Mouse (Mus musculus) kidney, postnatal 0 days (tissue): ENCODE measurements around the gene Stat5a. TPM values are rescaled to one million over a fixed set of nuclear protein-coding genes. Genes with fewer than 3 reads are reported as not detected.

Experiments used
- ATAC-seq: fragments of 200-750 bp; cut with Nextera tagmentation; replicated peaks from 2 replicates; pipeline ENCODE4 v1.8.0; 2017; ENCODE audit warnings: low read depth, moderate number of reproducible peaks, moderate TSS enrichment, moderate library complexity; ENCODE audit not compliant: low FRiP score
- DNase-seq: peaks from one replicate; pipeline ENCODE4 v3.0.0-alpha.2; 2016; ENCODE audit warnings: low spot score
- H3K27ac ChIP-seq: fragments of 300-500 bp; sonication (generic); 2 replicates; pipeline ENCODE4 v1.5.1; 2014; ENCODE audit warnings: mild to moderate bottlenecking
- H3K27me3 ChIP-seq: fragments of 300-500 bp; sonication (generic); 2 replicates; pipeline ENCODE4 v1.6.1; 2014; ENCODE audit warnings: low read length, mixed read lengths; ENCODE audit not compliant: insufficient read depth
- H3K36me3 ChIP-seq: fragments of 300-500 bp; sonication (generic); 2 replicates; pipeline ENCODE4 v1.6.1; 2014; ENCODE audit warnings: low read length, mixed read lengths; ENCODE audit not compliant: insufficient read depth
- H3K4me1 ChIP-seq: fragments of 300-500 bp; sonication (generic); replicated peaks from 2 replicates; pipeline ENCODE4 v1.6.1; 2014; ENCODE audit warnings: antibody characterized with exemption, low read length, mixed read lengths; ENCODE audit not compliant: insufficient read depth
- H3K4me2 ChIP-seq: fragments of 300-500 bp; sonication (generic); 2 replicates; pipeline ENCODE4 v1.6.1; 2014; ENCODE audit warnings: mild to moderate bottlenecking, low read length, moderate library complexity, mixed read lengths
- H3K4me3 ChIP-seq: fragments of 300-500 bp; sonication (generic); replicated peaks from 2 replicates; pipeline ENCODE4 v1.5.1; 2014; ENCODE audit warnings: low read depth, low read length
- H3K9ac ChIP-seq: fragments of 300-500 bp; sonication (generic); 2 replicates; pipeline ENCODE4 v1.6.1; 2014; ENCODE audit warnings: low read depth, low read length
- H3K9me3 ChIP-seq: fragments of 300-500 bp; sonication (generic); replicated peaks from 2 replicates; pipeline ENCODE4 v1.6.1; 2016; ENCODE audit warnings: low read length, inconsistent platforms, mixed read lengths
- CTCF ChIP-seq: IDR thresholded peaks from 2 replicates; pipeline ENCODE4 v1.5.1; 2016; ENCODE audit warnings: antibody characterized with exemption, low read depth, mild to moderate bottlenecking, moderate library complexity
- WGBS: fragments of 180-500 bp; shearing (Covaris S2); extraction: QIAGEN DNeasy Blood & Tissue Kit; methylation state at CpG from one replicate; pipeline ENCODE4 v1.1.7; 2014; 5-methylcytosine and 5-hydroxymethylcytosine counted together
- polyA plus RNA-seq: library from polyadenylated mRNA; unstranded; fragments of >200 nt; fragmentation: Nextera tagmentation; extraction: Ambion mirVana; gene quantifications from 2 replicates; pipeline ENCODE4 v1.2.1, GENCODE M21; 2015

Gene Stat5a
- 4.0 and 4.4 TPM in 2 replicates for polyA plus RNA-seq

GRCm38 (mm10) chr11:100858935-100859578 lies at the start of gene Stat5a:
Gene Stat5a (plus strand): TSS chr11:100859351.
- ATAC-seq (no peak), DNase-seq (no peak)
- TF ChIP-seq CTCF, result no peak
- WGBS, result 57% methylated on average over 9 of the region's 9 CpGs
- H3K27ac ChIP-seq, result peak within 1 kb of the TSS; percentile 47; the same call in 1 of the 2 replicates
- H3K9me3 ChIP-seq, result no peaks in the 10 kb centered on the region
- peak within 1 kb of the TSS; percentile 84 for H3K4me2 ChIP-seq
- peak within 1 kb of the TSS; percentile 45 for H3K4me3 ChIP-seq
- peaks cover 11% of the 10 kb centered on the region; the same call in 1 of the 2 replicates for H3K4me1 ChIP-seq
- no peaks in the 10 kb centered on the region for H3K27me3 ChIP-seq
- no peaks in the 10 kb centered on the region for H3K36me3 ChIP-seq
- H3K9ac ChIP-seq, result peak within 1 kb of the TSS; percentile 54

- ATAC-seq (peak; percentile 82; the same call in 1 of the 2 replicates), DNase-seq (peak; percentile 62)
- Histone ChIP-seq H3K9me3 (no peaks in the 10 kb centered on the region), H3K9ac (no peak overlapping the region), H3K36me3 (no peaks in the 10 kb centered on the region), H3K27me3 (no peaks in the 10 kb centered on the region), H3K4me1 (no peaks in the 10 kb centered on the region), H3K4me3 (no peak overlapping the region), H3K27ac (peak overlapping the region; percentile 34; the same call in 1 of the 2 replicates), H3K4me2 (no peak overlapping the region; the same call in 1 of the 2 replicates)
- 32% methylated on average over 9 of the region's 9 CpGs for WGBS
- no peak for TF ChIP-seq CTCF
These were observed 48.6 kb upstream of the Stat5a start for GRCm38 (mm10) chr11:100810516-100810915.

DNA sequence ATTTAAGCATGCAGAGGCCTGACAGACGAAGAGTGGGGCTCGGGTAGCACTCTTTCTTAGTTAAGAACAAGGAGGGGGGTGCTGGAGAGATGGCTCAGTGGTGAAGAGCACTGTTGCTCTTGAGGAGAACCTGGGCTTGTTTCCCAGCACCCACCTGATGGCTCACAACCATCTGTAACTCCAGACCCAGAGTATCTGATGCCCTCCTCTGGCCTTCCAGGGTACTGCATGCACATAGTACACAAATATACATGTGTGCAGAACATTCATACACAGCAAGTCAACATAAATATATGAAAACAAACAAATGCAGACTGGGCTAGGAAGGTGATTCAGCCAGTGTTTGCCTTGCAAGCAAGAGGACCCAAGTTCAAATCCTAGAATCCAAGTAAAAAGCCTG lies 48.0 kb upstream of the Stat5a start:
- Histone ChIP-seq H3K9me3 (no peaks in the 10 kb centered on the region), H3K27ac (peak overlapping the region; percentile 34; the same call in 1 of the 2 replicates), H3K36me3 (no peaks in the 10 kb centered on the region), H3K27me3 (no peaks in the 10 kb centered on the region), H3K4me2 (no peak overlapping the region), H3K9ac (no peak overlapping the region), H3K4me1 (no peaks in the 10 kb centered on the region), H3K4me3 (no peak overlapping the region)
- DNase-seq (no peak), ATAC-seq (no peak; the same call in 1 of the 2 replicates)
- WGBS, result 73% methylated on average over 2 of the region's 2 CpGs
- TF ChIP-seq CTCF, result peak; percentile 51

DNA sequence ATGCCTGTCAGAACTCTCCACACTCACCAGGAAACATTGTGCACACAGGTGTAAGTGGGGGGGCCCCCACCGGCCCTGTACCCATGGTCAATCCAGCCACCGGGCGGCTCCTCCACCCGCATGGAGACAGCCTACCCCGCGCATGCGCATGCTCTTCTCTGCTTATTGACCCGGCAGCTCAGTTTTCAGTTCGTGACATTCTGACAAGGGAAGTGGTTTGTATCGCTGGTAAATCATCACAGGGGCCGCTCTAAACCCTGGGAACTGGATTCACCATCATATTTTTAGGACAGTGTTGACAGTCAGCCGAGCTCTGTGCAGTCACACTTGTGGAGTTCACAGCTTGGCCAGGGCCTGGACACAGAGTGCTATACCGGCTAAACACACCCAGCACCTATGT lies 44.7 kb upstream of the Stat5a start:
- 0 out of 2 replicates have a peak overlapping the region, but pooled peaks have one; percentile 5 for H3K27ac ChIP-seq

GRCm38 (mm10) chr11:100816342-100816741 lies 42.8 kb upstream of the Stat5a start:
- H3K9me3 ChIP-seq, result no peaks in the 10 kb centered on the region
- H3K36me3 ChIP-seq, result no peaks in the 10 kb centered on the region
- H3K27me3 ChIP-seq, result no peaks in the 10 kb centered on the region
- 54% methylated on average over 3 of the region's 3 CpGs for WGBS
- H3K4me2 ChIP-seq, result no peak overlapping the region
- H3K4me3 ChIP-seq, result no peak overlapping the region
- no peak overlapping the region for H3K27ac ChIP-seq
- DNase-seq (no peak), ATAC-seq (no peak)
- H3K9ac ChIP-seq, result no peak overlapping the region
- no peaks in the 10 kb centered on the region for H3K4me1 ChIP-seq
- TF ChIP-seq CTCF, result no peak

More for the DNA sequence above, 44.7 kb upstream of the Stat5a start:
- H3K9me3 ChIP-seq, result no peaks in the 10 kb centered on the region
- H3K4me1 ChIP-seq, result no peaks in the 10 kb centered on the region
- 12% methylated on average over 13 of the region's 13 CpGs for WGBS
- no peaks in the 10 kb centered on the region for H3K36me3 ChIP-seq
- no peak overlapping the region for H3K4me3 ChIP-seq
- peak; percentile 12; the same call in 1 of the 2 replicates for TF ChIP-seq CTCF
- DNase-seq, result peak; percentile 88
- 0 out of 2 replicates have a peak, but pooled peaks have one; percentile 31 for ATAC-seq
- H3K27me3 ChIP-seq, result no peaks in the 10 kb centered on the region
- H3K4me2 ChIP-seq, result peak overlapping the region; percentile 41
- H3K9ac ChIP-seq, result 0 out of 2 replicates have a peak overlapping the region, but pooled peaks have one; percentile 1

DNA sequence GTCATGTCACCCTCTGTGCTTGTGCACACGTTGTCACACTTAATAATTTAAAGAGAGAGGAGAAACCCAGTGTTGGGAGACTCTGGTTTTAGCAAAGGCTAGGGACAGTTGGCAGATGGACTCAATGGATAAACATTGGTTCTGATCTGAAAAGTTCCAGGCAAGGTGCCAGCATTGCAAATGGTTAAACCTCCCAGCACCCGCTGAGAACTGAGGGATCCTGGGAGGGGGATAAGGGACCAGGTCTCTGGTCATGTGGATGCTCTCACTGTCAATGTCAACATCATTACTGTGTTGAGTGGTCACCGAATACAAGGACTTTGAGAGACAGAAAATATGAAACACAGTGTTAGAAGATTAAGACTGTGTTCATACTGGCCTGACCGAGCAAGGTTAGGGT lies 42.4 kb upstream of the Stat5a start:
- Histone ChIP-seq H3K4me1 (no peaks in the 10 kb centered on the region), H3K27me3 (no peaks in the 10 kb centered on the region), H3K27ac (no peak overlapping the region), H3K4me3 (no peak overlapping the region), H3K4me2 (no peak overlapping the region), H3K36me3 (no peaks in the 10 kb centered on the region), H3K9ac (no peak overlapping the region), H3K9me3 (no peaks in the 10 kb centered on the region)
- 52% methylated on average over 4 of the region's 4 CpGs for WGBS
- no peak for TF ChIP-seq CTCF
- no peak for DNase-seq
- ATAC-seq, result no peak
